Mouse (Mus musculus) C2C12 (cell line): Measurements from ENCODE around the gene Rrbp1.

ENCODE experiments used
- CTCF ChIP-seq: IDR thresholded peaks from one replicate; pipeline ENCODE4 v1.5.1; 2011; ENCODE audit not compliant: control insufficient read depth, insufficient read depth, insufficient read length
- FOSL1 ChIP-seq: IDR thresholded peaks from one replicate; pipeline ENCODE4 v1.8.0; 2011; ENCODE audit warnings: mild to moderate bottlenecking, low read length; ENCODE audit not compliant: poor library complexity, insufficient read depth, severe bottlenecking
- MYOG ChIP-seq: IDR thresholded peaks from one replicate; pipeline ENCODE4 v1.6.1; 2011; ENCODE audit not compliant: control insufficient read depth, insufficient read length; ENCODE audit errors: extremely low read depth
- USF1 ChIP-seq: IDR thresholded peaks from one replicate; pipeline ENCODE4 v1.6.1; 2011; ENCODE audit warnings: low read depth, mild to moderate bottlenecking, control low read depth, moderate library complexity

- TF ChIP-seq FOSL1 (no peak), CTCF (no peak), USF1 (no peak), MYOG (no peak)
These were observed 64.7 kb downstream of the Rrbp1 start for GRCm38 (mm10) chr2:143946399-143946798.
